Mouse (Mus musculus) kidney, embryonic 16.5 days (tissue): Measurements from ENCODE around the gene Zfp276. TPM values are rescaled to one million over a fixed set of nuclear protein-coding genes. Genes with fewer than 3 reads are reported as not detected.
"Not testable (repeated sequence)": the region's sequence is repeated elsewhere in the genome, so short reads cannot be mapped to it uniquely, and the experiment has no call there.

Source experiments
- ATAC-seq: fragments of 200-750 bp; cut with Nextera tagmentation; 2 replicates; pipeline ENCODE4 v1.8.0; 2017; ENCODE audit warnings: moderate TSS enrichment; ENCODE audit not compliant: low FRiP score, low TSS enrichment
- H3K27ac ChIP-seq: fragments of 300-500 bp; sonication (generic); 2 replicates; pipeline ENCODE4 v1.5.1; 2014; ENCODE audit warnings: low read length
- H3K27me3 ChIP-seq: fragments of 300-500 bp; sonication (generic); 2 replicates; pipeline ENCODE4 v1.6.1; 2014; ENCODE audit warnings: low read length, control low read depth, mixed read lengths; ENCODE audit not compliant: insufficient read depth
- H3K36me3 ChIP-seq: fragments of 300-500 bp; sonication (generic); 2 replicates; pipeline ENCODE4 v1.6.1; 2014; ENCODE audit warnings: low read length, control low read depth, mixed read lengths; ENCODE audit not compliant: insufficient read depth
- H3K4me1 ChIP-seq: fragments of 300-500 bp; sonication (generic); 2 replicates; pipeline ENCODE4 v1.6.1; 2014; ENCODE audit warnings: low read length, control low read depth, mixed read lengths; ENCODE audit not compliant: insufficient read depth
- H3K4me2 ChIP-seq: fragments of 300-500 bp; sonication (generic); replicated peaks from 2 replicates; pipeline ENCODE4 v1.6.1; 2014; ENCODE audit warnings: low read depth, low read length
- H3K4me3 ChIP-seq: fragments of 300-500 bp; sonication (generic); 2 replicates; pipeline ENCODE4 v1.5.1; 2014; ENCODE audit warnings: mild to moderate bottlenecking, low read length
- H3K9ac ChIP-seq: fragments of 300-500 bp; sonication (generic); replicated peaks from 2 replicates; pipeline ENCODE4 v1.6.1; 2014; ENCODE audit warnings: low read length
- H3K9me3 ChIP-seq: fragments of 300-500 bp; sonication (generic); 2 replicates; pipeline ENCODE4 v1.6.1; 2016; ENCODE audit warnings: low read length, control low read depth
- WGBS: fragments of 180-500 bp; shearing (Covaris S2); extraction: QIAGEN DNeasy Blood & Tissue Kit; methylation state at CpG from one replicate; pipeline ENCODE4 v1.1.7; 2014; 5-methylcytosine and 5-hydroxymethylcytosine counted together
- polyA plus RNA-seq: library from polyadenylated mRNA; unstranded; fragments of >200 nt; fragmentation: Nextera tagmentation; extraction: Ambion mirVana; gene quantifications from 2 replicates; pipeline ENCODE4 v1.2.1, GENCODE M21; 2015

The Zfp276 gene
- polyA plus RNA-seq, 1 experiment from 2014 or later: 28.5 TPM

DNA sequence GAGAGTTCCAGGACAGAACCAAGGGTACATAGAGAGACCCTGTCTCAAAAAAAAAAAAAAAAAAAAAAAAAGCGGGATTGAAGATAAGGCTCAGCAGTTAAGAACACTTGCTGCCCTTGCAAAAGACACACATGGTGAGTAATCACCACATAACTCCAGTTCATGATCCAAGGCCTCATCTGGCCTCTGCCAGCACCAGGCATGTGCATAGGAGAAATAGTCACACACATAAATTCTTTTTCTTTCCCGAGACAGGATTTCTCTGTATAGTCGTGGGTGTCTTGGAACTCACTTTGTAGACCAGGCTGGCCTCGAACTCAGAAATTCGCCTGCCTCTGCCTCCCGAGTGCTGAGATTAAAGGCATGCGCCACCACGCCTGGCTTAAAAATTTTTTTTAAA is 3.6 kb downstream of the Zfp276 start:
- H3K4me2 ChIP-seq, ATAC-seq, H3K9ac ChIP-seq, H3K27ac ChIP-seq, H3K4me3 ChIP-seq, H3K9me3 ChIP-seq, H3K27me3 ChIP-seq: not testable (repeated sequence)
- WGBS: 90% methylated on average over 8 of the region's 8 CpGs
- peaks cover 20% of the 10 kb centered on the region for H3K4me1 ChIP-seq
- H3K36me3 ChIP-seq: peaks cover 43% of the 10 kb centered on the region

DNA sequence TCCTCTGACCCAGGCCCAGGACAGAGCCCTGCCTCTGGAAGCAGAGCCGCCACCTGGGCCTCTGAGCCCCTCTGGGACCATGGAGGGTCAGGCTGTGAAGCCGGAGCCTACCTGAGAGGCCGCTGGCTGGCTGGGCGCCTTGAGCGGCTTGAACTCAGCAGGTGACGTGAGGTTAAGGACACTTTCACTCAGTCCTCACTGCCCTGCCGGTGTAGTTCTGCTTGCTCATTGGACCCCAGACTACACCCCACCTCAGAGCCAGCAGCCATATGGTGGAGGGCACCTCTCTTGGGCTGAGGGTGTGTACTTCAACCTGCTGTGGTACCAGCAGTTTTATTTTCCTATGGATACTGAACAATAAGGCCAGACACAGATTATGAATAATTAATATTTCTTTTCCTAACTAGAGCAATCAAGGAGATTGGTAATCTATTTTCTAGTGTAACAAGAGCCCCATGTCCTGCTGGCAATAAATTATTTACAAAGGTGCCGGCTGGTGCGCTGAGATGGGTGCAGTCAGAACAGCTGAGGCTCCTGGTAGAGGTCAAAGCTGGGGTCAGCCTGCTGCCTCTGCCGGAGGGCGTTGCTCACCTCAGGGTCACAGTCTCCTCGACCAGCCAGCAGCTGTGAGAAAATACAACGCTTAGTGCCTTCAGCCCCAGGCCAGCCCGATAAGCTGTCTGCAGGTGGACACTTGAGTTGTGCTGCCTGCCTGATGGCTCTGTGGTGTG is 14.1 kb downstream of the Zfp276 start:
- no peak overlapping the region for H3K9ac ChIP-seq
- no peaks in the 10 kb centered on the region for H3K9me3 ChIP-seq
- WGBS: 51% methylated on average over 14 of the region's 14 CpGs
- no peaks in the 10 kb centered on the region for H3K27me3 ChIP-seq
- no peak overlapping the region for H3K4me2 ChIP-seq
- peaks cover 4% of the 10 kb centered on the region; the same call in 1 of the 2 replicates for H3K4me1 ChIP-seq
- H3K36me3 ChIP-seq: peaks cover 69% of the 10 kb centered on the region
- no peak overlapping the region for H3K4me3 ChIP-seq
- H3K27ac ChIP-seq: peak overlapping the region; percentile 54; the same call in 1 of the 2 replicates
- ATAC-seq: peak; percentile 83

DNA sequence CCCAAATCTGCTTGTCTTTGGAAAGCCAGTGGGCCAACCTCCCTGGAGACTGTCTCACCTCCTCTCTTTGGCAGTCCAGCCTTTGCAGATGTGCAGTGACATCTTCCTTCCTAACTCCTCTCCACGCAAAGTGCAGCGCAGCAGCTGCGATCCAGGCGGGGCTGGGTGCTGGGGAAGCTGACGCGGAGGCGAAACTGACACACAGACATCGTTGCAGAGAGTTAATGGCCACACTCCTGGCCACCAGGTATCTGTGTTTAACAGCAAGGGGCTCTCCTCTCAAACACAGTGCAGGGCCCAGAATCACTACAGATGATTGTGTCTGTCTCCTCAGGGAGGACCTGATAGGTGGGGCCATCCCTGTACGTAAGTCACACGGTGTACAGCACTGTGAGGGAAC is 17.2 kb downstream of the Zfp276 start:
- no peak for ATAC-seq
- Histone ChIP-seq H3K27me3 (no peaks in the 10 kb centered on the region), H3K4me1 (peaks cover 4% of the 10 kb centered on the region; the same call in 1 of the 2 replicates), H3K9me3 (no peaks in the 10 kb centered on the region), H3K9ac (no peak overlapping the region), H3K4me2 (no peak overlapping the region), H3K4me3 (no peak overlapping the region), H3K36me3 (peaks cover 45% of the 10 kb centered on the region), H3K27ac (peak overlapping the region; percentile 21; the same call in 1 of the 2 replicates)
- WGBS: 84% methylated on average over 10 of the region's 10 CpGs

DNA sequence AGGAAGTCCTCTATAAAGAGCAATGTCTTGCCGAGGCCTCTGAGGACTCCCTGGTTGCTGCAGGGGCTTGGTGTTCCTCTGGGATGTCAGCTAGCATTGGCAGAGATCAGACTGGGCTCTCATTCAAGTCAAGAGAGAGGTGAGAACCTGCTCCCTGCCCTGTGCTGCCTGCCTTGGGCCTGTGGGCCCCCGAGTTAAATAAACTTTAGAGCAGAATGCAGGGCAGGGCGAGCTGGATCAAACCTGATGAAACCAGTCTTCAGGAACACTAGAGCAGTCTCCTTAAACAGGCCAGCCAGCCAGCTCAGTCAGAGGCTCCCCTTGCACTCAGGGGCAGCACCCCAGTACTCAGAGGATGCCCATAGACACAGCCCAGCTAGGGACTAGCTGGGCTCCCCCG is 17.9 kb downstream of the Zfp276 start:
- no peaks in the 10 kb centered on the region for H3K9me3 ChIP-seq
- H3K9ac ChIP-seq: 0 out of 2 replicates have a peak overlapping the region, but pooled peaks have one; percentile 20
- 74% methylated on average over 4 of the region's 4 CpGs for WGBS
- H3K27me3 ChIP-seq: no peaks in the 10 kb centered on the region
- ATAC-seq: 0 out of 2 replicates have a peak, but pooled peaks have one; percentile 50
- H3K36me3 ChIP-seq: peaks cover 40% of the 10 kb centered on the region
- peak overlapping the region; percentile 51; the same call in 1 of the 2 replicates for H3K27ac ChIP-seq
- peaks cover 4% of the 10 kb centered on the region; the same call in 1 of the 2 replicates for H3K4me1 ChIP-seq
- H3K4me3 ChIP-seq: no peak overlapping the region
- H3K4me2 ChIP-seq: no peak overlapping the region

DNA sequence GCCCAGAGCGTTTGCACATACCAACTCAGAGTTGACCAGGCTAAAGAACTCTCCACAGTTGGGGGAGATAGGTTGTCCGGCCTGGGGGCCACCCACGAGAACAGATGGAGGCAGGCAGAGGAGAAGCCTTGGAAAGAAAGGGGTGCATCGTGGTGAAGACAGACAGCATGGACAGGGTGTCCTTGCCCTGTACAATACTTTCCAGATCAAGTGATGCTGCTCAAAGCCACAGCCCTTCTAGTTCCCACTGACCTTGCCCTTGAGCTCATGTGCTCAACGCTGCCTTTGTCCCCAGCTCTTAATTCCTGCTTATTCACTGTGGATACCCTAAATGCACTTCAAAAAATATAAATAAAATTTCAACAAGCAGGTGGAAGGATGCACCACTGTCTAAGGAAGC is 20.5 kb downstream of the Zfp276 start:
- H3K4me3 ChIP-seq: no peak overlapping the region
- no peak for ATAC-seq
- H3K9ac ChIP-seq: no peak overlapping the region
- no peaks in the 10 kb centered on the region for H3K9me3 ChIP-seq
- no peak overlapping the region for H3K4me2 ChIP-seq
- H3K4me1 ChIP-seq: no peaks in the 10 kb centered on the region
- peaks cover 28% of the 10 kb centered on the region; the same call in 1 of the 2 replicates for H3K36me3 ChIP-seq
- WGBS: 82% methylated on average over 5 of the region's 5 CpGs
- H3K27ac ChIP-seq: no peak overlapping the region
- H3K27me3 ChIP-seq: no peaks in the 10 kb centered on the region

DNA sequence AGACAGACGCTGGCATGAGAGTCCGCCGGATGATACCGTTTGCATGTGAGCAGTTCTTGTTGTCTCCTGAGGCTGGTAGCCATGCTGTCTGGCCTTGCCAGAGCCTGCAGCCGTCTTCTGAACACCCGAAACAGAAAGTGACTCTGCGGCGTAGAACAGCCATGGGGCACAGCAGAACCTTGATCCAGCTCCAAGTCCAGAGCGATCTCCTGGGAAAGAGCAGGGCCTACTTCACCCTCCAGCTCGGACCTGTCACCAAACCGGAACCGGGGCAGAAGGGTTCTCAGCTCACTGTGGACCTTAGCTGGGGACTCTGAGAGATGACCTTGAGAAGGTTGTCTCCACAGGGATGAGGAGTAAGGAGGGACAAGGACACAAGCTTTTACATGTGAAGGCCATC is 21.1 kb downstream of the Zfp276 start:
- no peak for ATAC-seq
- H3K36me3 ChIP-seq: peaks cover 22% of the 10 kb centered on the region; the same call in 1 of the 2 replicates
- no peak overlapping the region for H3K9ac ChIP-seq
- H3K9me3 ChIP-seq: no peaks in the 10 kb centered on the region
- no peak overlapping the region for H3K4me2 ChIP-seq
- no peak overlapping the region for H3K4me3 ChIP-seq
- no peak overlapping the region for H3K27ac ChIP-seq
- WGBS: 94% methylated on average over 12 of the region's 12 CpGs
- no peaks in the 10 kb centered on the region for H3K27me3 ChIP-seq
- H3K4me1 ChIP-seq: no peaks in the 10 kb centered on the region

DNA sequence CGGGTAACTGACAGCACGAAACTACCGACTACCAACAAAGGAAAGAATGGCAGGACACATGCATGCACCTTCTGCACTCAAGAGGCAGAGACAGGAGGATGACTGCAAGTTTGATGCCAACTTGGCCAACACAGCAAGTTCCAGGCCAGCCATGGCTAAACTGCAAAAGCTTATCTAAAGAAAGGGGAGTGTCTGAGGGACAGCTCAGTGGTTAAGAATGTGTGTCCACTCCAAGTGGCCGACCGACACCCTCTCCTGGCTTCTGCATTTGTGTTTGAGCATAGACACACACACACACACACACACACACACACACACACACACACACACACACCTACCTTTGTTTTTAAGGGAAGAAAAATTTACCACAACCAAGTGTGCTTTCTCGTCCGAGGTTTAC is 24.4 kb downstream of the Zfp276 start:
- Histone ChIP-seq H3K4me3 (no peak overlapping the region), H3K36me3 (peaks cover 26% of the 10 kb centered on the region), H3K4me1 (no peaks in the 10 kb centered on the region), H3K9me3 (no peaks in the 10 kb centered on the region), H3K9ac (no peak overlapping the region), H3K27me3 (no peaks in the 10 kb centered on the region), H3K4me2 (no peak overlapping the region), H3K27ac (no peak overlapping the region)
- WGBS: 72% methylated on average over 7 of the region's 7 CpGs
- no peak for ATAC-seq

DNA sequence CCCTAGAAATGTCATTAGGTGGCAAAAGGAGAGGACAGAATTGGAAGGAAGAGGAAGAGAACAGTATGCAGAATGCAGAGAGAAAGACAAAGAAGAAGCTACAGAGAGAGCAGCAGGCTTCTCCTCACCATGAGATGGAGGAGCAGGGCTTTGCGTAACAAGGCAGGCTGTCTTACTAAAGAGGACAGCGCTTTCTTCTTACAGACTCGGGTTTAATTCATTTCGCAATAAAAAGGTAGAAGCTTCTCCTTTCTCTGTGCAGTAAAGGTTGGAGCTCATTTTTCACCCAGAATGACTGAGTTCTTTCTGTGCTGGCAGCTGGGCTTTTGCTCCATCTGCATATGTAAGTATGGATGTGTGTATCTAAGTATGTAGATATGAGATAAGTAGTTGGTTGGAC is 25.8 kb downstream of the Zfp276 start:
- Histone ChIP-seq H3K27me3 (no peaks in the 10 kb centered on the region), H3K27ac (no peak overlapping the region), H3K4me3 (no peak overlapping the region), H3K36me3 (peaks cover 31% of the 10 kb centered on the region), H3K4me1 (no peaks in the 10 kb centered on the region), H3K4me2 (no peak overlapping the region), H3K9ac (no peak overlapping the region), H3K9me3 (no peaks in the 10 kb centered on the region)
- ATAC-seq: no peak
- 89% methylated on average over 4 of the region's 4 CpGs for WGBS

DNA sequence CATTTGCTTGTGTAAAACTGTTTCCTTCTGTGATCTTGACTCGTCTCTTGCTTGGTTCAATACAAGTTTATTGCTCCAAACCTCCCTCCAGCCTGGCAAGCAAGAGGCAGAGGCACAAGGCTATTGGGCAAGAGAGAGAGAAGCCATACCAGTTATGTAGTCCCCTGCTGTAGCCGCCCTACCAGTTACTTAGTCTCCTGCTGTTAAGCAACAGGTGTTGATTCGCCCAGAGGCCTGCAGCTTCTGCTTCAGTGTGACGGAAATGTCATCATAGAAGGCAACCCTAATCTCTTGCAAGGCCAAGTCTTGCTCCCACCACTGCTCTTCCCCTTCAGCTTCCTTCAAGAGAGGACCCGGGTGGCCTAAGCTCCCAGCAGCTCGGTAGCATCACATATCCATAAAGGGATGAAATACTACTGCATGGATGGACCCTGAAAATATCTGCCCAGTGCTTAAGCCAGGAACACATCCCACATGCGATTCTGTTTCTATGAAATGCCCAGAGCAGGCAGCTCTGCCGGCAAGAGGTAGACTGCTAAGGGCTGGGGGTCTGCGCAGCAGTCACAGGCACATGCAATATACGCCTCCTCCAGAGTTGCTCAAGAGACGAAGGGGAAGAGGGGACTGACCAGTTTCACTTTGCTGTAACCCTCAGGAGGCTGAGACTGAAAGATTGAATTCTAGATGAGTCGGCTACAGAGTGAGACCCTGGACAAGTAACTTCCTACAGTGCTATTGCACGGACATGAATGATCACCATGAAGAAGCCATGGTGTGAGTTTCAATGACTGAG is 26.5 kb downstream of the Zfp276 start:
- Histone ChIP-seq H3K4me1 (no peaks in the 10 kb centered on the region), H3K36me3 (peaks cover 31% of the 10 kb centered on the region), H3K27me3 (no peaks in the 10 kb centered on the region), H3K9me3 (no peaks in the 10 kb centered on the region), H3K27ac (no peak overlapping the region), H3K4me3 (no peak overlapping the region), H3K9ac (no peak overlapping the region), H3K4me2 (no peak overlapping the region)
- 86% methylated on average over 13 of the region's 13 CpGs for WGBS
- no peak for ATAC-seq

DNA sequence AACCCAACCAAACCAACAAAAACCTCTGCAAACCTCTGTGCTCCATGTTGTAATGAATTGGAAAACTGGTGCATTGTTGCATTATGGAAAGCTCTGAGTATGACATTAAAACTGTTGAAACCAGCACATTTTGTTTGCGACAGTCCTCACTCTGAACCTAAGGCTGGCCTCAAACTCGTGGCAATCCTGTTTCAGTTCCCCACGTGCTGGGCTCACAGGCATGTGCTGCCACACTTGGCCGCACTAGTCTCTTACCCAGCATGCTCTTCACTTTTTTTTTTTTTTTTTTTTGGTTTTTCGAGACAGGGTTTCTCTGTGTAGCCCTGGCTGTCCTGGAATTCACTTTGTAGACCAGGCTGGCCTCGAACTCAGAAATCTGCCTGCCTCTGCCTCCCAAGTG is 29.0 kb downstream of the Zfp276 start:
- 89% methylated on average over 5 of the region's 6 CpGs for WGBS
- not testable (repeated sequence) for H3K4me3 ChIP-seq, H3K9me3 ChIP-seq, H3K9ac ChIP-seq, H3K27me3 ChIP-seq, ATAC-seq, H3K27ac ChIP-seq, H3K4me2 ChIP-seq, H3K4me1 ChIP-seq
- peaks cover 33% of the 10 kb centered on the region for H3K36me3 ChIP-seq
